Mouse (Mus musculus) forebrain, embryonic 15.5 days (tissue): Measurements from ENCODE around the gene Mecr. TPM values are rescaled to one million over a fixed set of nuclear protein-coding genes. Genes with fewer than 3 reads are reported as not detected.

Experiments used
- polyA plus RNA-seq: library from polyadenylated mRNA; unstranded; fragments of >200 nt; fragmentation: Nextera tagmentation; extraction: Ambion mirVana; gene quantifications from 2 replicates; pipeline ENCODE4 v1.2.1, GENCODE M21; 2015

The Mecr gene
- polyA plus RNA-seq, 1 experiment from 2014 or later: 41.2 TPM

Other genes starting within 250 kb of the Mecr start
- 23.9 and 25.2 TPM in 2 replicates for gene Ptpru, start 5.2 kb upstream of the Mecr start, polyA plus RNA-seq
- gene Srsf4, start 30.1 kb downstream of the Mecr start, polyA plus RNA-seq: 154 and 159 TPM in 2 replicates
- 0.17 and 0.22 TPM in 2 replicates for gene Tmem200b, start 78.3 kb downstream of the Mecr start, polyA plus RNA-seq
- gene Gm10300, start 231.2 kb downstream of the Mecr start, polyA plus RNA-seq: 0.08 TPM in 1 of 2 replicates, not detected in the other
- 73.3 and 73.7 TPM in 2 replicates for gene Epb41, start 231.9 kb downstream of the Mecr start, polyA plus RNA-seq